Mouse (Mus musculus) MEL (cell line): ENCODE data around the gene Shank3. TPM values are rescaled to one million over a fixed set of nuclear protein-coding genes. Genes with fewer than 3 reads are reported as not detected.

Experiments
- DNase-seq: peaks from one replicate; pipeline ENCODE4 v3.0.0; 2011; ENCODE audit warnings: low read depth, low spot score
- H3K27ac ChIP-seq: 2 replicates; pipeline ENCODE4 v1.5.1; 2012; ENCODE audit warnings: low read depth, mild to moderate bottlenecking, control low read depth, low read length, moderate library complexity; ENCODE audit not compliant: control insufficient read depth
- H3K27me3 ChIP-seq, 2 experiments: fragments of 150-350 bp in 1 of 2; sonication (generic) in 1 of 2; 2 replicates each; pipeline ENCODE4 v1.6.1; 2012; ENCODE audit warnings: low read length in 2 of 2, mild to moderate bottlenecking in 2 of 2, improper control_type of control experiment in 1 of 2, moderate library complexity in 1 of 2; ENCODE audit not compliant: insufficient read depth in 2 of 2, control insufficient read depth in 1 of 2
- H3K36me3 ChIP-seq, 2 experiments: 2 replicates each; pipeline ENCODE4 v1.6.1; 2012 to 2014; ENCODE audit warnings: low read length in 2 of 2, improper control_type of control experiment in 1 of 2, inconsistent platforms in 1 of 2, mild to moderate bottlenecking in 1 of 2; ENCODE audit not compliant: insufficient read depth in 2 of 2, control insufficient read depth in 1 of 2
- H3K4me1 ChIP-seq, 2 experiments: fragments of 150-350 bp in 1 of 2; sonication (generic) in 1 of 2; 2 replicates each; pipeline ENCODE4 v1.6.1; 2012; ENCODE audit warnings: low read length in 2 of 2, improper control_type of control experiment in 1 of 2, mild to moderate bottlenecking in 1 of 2; ENCODE audit not compliant: insufficient read depth in 2 of 2, control insufficient read depth in 1 of 2
- H3K4me3 ChIP-seq, 2 experiments: fragments of 150-350 bp in 1 of 2; sonication (generic) in 1 of 2; 2 replicates each; pipeline ENCODE4 v1.5.1; 2012; ENCODE audit warnings: low read depth in 2 of 2, low read length in 2 of 2, mild to moderate bottlenecking in 2 of 2, moderate library complexity in 2 of 2, control low read depth in 1 of 2, improper control_type of control experiment in 1 of 2; ENCODE audit not compliant: control insufficient read depth in 1 of 2, insufficient read depth in 1 of 2
- H3K79me2 ChIP-seq: 2 replicates; pipeline ENCODE4 v1.6.1; 2012; ENCODE audit warnings: mild to moderate bottlenecking, low read length, moderate library complexity; ENCODE audit not compliant: control insufficient read depth, poor library complexity, insufficient read depth
- H3K9ac ChIP-seq: 2 replicates; pipeline ENCODE4 v1.6.1; 2012; ENCODE audit warnings: low read depth, mild to moderate bottlenecking, control low read depth, low read length, moderate library complexity; ENCODE audit not compliant: control insufficient read depth, poor library complexity, severe bottlenecking
- H3K9me3 ChIP-seq: fragments of 150-350 bp; sonication (generic); replicated peaks from 2 replicates; pipeline ENCODE4 v1.6.1; 2012; ENCODE audit warnings: mild to moderate bottlenecking, low read length, improper control_type of control experiment, moderate library complexity; ENCODE audit not compliant: insufficient read depth
- CHD1 ChIP-seq: IDR thresholded peaks from 2 replicates; pipeline ENCODE4 v1.6.1; 2012; ENCODE audit warnings: low read depth, mild to moderate bottlenecking, inconsistent platforms, low read length, improper control_type of control experiment
- CHD2 ChIP-seq: IDR thresholded peaks from 2 replicates; pipeline ENCODE4 v1.6.1; 2011; ENCODE audit warnings: low read length, improper control_type of control experiment
- EP300 ChIP-seq, 2 experiments: IDR thresholded peaks; 2 replicates each; pipeline ENCODE4 v1.6.1; 2011; ENCODE audit warnings: improper control_type of control experiment in 2 of 2, low read length in 2 of 2, low read depth in 1 of 2, mild to moderate bottlenecking in 1 of 2
- ETS1 ChIP-seq: IDR thresholded peaks from 2 replicates; pipeline ENCODE4 v1.6.1; 2012; ENCODE audit warnings: low read depth, mild to moderate bottlenecking, inconsistent platforms, low read length, improper control_type of control experiment, moderate library complexity
- HCFC1 ChIP-seq: IDR thresholded peaks from 2 replicates; pipeline ENCODE4 v1.6.1; 2012; ENCODE audit warnings: low read depth, mild to moderate bottlenecking, inconsistent platforms, low read length, improper control_type of control experiment, moderate library complexity
- JUND ChIP-seq: IDR thresholded peaks from 2 replicates; pipeline ENCODE4 v1.6.1; 2011; ENCODE audit warnings: low read depth, mild to moderate bottlenecking, improper control_type of control experiment, low read length
- KAT2A ChIP-seq: conservative IDR thresholded peaks from 2 replicates; pipeline ENCODE4 v1.6.1; 2012; ENCODE audit warnings: low read depth, low read length, improper control_type of control experiment, inconsistent platforms
- MAFK ChIP-seq: IDR thresholded peaks from 2 replicates; pipeline ENCODE4 v1.6.1; 2011; ENCODE audit warnings: low read depth, mild to moderate bottlenecking, low read length, improper control_type of control experiment, borderline replicate concordance
- MEF2A ChIP-seq: IDR thresholded peaks from 2 replicates; pipeline ENCODE4 v1.6.1; 2014; ENCODE audit warnings: low read depth, mild to moderate bottlenecking, inconsistent platforms, low read length, improper control_type of control experiment; ENCODE audit not compliant: poor library complexity, insufficient replicate concordance, severe bottlenecking; ENCODE audit errors: extremely low read depth
- MXI1 ChIP-seq: IDR thresholded peaks from 2 replicates; pipeline ENCODE4 v1.6.1; 2011; ENCODE audit warnings: mild to moderate bottlenecking, low read depth, low read length, improper control_type of control experiment
- NELFE ChIP-seq: IDR thresholded peaks from 2 replicates; pipeline ENCODE4 v1.6.1; 2011; ENCODE audit warnings: low read depth, low read length, improper control_type of control experiment
- POLR2AphosphoS2 ChIP-seq: IDR thresholded peaks from 2 replicates; pipeline ENCODE4 v1.6.1; 2011; ENCODE audit warnings: low read length, improper control_type of control experiment
- POLR2AphosphoS5 ChIP-seq: IDR thresholded peaks from 2 replicates; pipeline ENCODE4 v1.6.1; 2012; ENCODE audit warnings: low read depth, borderline replicate concordance, mild to moderate bottlenecking, inconsistent platforms, low read length, moderate library complexity, mixed read lengths
- RAD21 ChIP-seq: IDR thresholded peaks from 2 replicates; pipeline ENCODE4 v1.6.1; 2011; ENCODE audit warnings: mild to moderate bottlenecking, low read depth, low read length, improper control_type of control experiment
- SMC3 ChIP-seq: IDR thresholded peaks from 2 replicates; pipeline ENCODE4 v1.6.1; 2011; ENCODE audit warnings: low read depth, low read length, improper control_type of control experiment
- TAL1 ChIP-seq: IDR thresholded peaks from 2 replicates; pipeline ENCODE4 v1.6.1; 2012; ENCODE audit warnings: mild to moderate bottlenecking, inconsistent platforms, low read length, moderate library complexity, mixed read lengths
- TBP ChIP-seq: IDR thresholded peaks from 2 replicates; pipeline ENCODE4 v1.8.0; 2011; ENCODE audit warnings: low read depth, low read length, improper control_type of control experiment
- TCF12 ChIP-seq: IDR thresholded peaks from 2 replicates; pipeline ENCODE4 v1.6.1; 2014; ENCODE audit warnings: low read depth, mild to moderate bottlenecking, inconsistent platforms, low read length, improper control_type of control experiment, moderate library complexity
- USF1 ChIP-seq: IDR thresholded peaks from 2 replicates; pipeline ENCODE4 v1.6.1; 2014; ENCODE audit warnings: low read depth, mild to moderate bottlenecking, inconsistent platforms, low read length, improper control_type of control experiment, moderate library complexity
- USF2 ChIP-seq, 2 experiments: IDR thresholded peaks; 2 replicates each; pipeline ENCODE4 v1.6.1; 2011 to 2012; ENCODE audit warnings: improper control_type of control experiment in 2 of 2, low read length in 2 of 2, borderline replicate concordance in 1 of 2, inconsistent platforms in 1 of 2, low read depth in 1 of 2, mild to moderate bottlenecking in 1 of 2; ENCODE audit not compliant: insufficient read depth in 1 of 2
- ZC3H11A ChIP-seq: IDR thresholded peaks from 2 replicates; pipeline ENCODE4 v1.6.1; 2012; ENCODE audit warnings: low read depth, mild to moderate bottlenecking, inconsistent platforms, low read length, improper control_type of control experiment
- ZKSCAN1 ChIP-seq: IDR thresholded peaks from 2 replicates; pipeline ENCODE4 v1.6.1; 2012; ENCODE audit warnings: low read depth, mild to moderate bottlenecking, inconsistent platforms, low read length, improper control_type of control experiment, moderate library complexity
- ZMIZ1 ChIP-seq: IDR thresholded peaks from 2 replicates; pipeline ENCODE4 v1.6.1; 2012; ENCODE audit warnings: low read depth, mild to moderate bottlenecking, inconsistent platforms, low read length, improper control_type of control experiment, moderate library complexity
- ZNF384 ChIP-seq: IDR thresholded peaks from 2 replicates; pipeline ENCODE4 v1.6.1; 2012; ENCODE audit warnings: low read depth, mild to moderate bottlenecking, inconsistent platforms, low read length, improper control_type of control experiment
- polyA plus RNA-seq, 2 experiments: library from polyadenylated mRNA; stranded (reverse) in 1 of 2; unstranded in 1 of 2; fragments of >175 nt in 1 of 2; fragments of >200 nt in 1 of 2; gene quantifications; 2 replicates each; pipeline versions ENCODE4 v1.2.1 to v1.2.4; 2012; ENCODE audit warnings: low replicate concordance in 2 of 2, low read depth in 1 of 2; ENCODE audit not compliant: insufficient read length in 2 of 2, insufficient read depth in 1 of 2, missing spikeins in 1 of 2
- total RNA-seq: library from RNA; depleted of rRNA; stranded (reverse); fragments of 300-350 nt; gene quantifications from 2 replicates; pipeline ENCODE4 v1.2.3, GENCODE M21; 2012

The Shank3 gene
- total and polyA plus RNA-seq, 3 experiments = 14.2 to 20.3 TPM; not detected in 1

DNA sequence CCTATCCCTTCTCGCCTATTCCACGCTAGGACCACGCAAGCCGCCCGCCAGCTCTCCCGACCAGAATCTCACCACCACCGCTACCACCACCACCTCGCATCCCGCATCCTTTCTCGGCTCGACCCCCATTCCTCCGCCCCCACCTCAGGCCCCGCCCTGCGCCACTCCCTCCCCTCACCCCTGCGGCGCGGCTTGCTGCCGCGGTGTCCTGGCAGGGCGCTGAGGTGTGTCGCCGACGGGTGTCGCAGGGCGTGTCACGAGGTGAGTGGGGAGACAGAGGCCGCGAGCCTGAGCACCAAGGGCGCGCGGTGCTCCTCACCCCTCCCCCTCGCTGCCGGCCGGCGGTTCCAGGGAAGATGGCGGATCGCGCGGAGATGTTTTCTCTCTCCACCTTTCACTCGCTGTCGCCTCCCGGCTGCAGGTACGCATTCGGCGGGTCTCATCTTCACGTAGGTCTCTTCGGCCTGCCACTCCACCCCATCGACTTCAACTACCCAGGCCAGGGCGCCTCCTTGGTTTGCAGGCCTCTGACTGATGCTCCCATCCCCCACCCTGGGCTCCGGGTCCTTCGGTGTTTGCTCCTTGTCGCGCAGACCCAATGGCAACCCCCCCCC is 45.5 kb upstream of the Shank3 start, which contains the start of gene Mapk8ip2:
Gene Mapk8ip2, plus strand, starts transcription at position 49 of the 614 bp plus-strand sequence.
- no peaks in the 10 kb centered on the region for H3K36me3 ChIP-seq
- no peak within 1 kb of the TSS for H3K9ac ChIP-seq
- H3K9me3 ChIP-seq = no peaks in the 10 kb centered on the region
- no peaks in the 10 kb centered on the region for H3K79me2 ChIP-seq
- no peak for TF ChIP-seq SMC3
- TF ChIP-seq EP300 (IDR thresholded peaks at IDR 0.05; ENCODE audit: low read depth in 1 of 2, low read length in 2 of 2) = no peak
- TF ChIP-seq KAT2A = no peak
- TF ChIP-seq JUND = no peak
- no peak for TF ChIP-seq HCFC1
- no peak for TF ChIP-seq MXI1
- TF ChIP-seq MAFK = no peak
- TF ChIP-seq ETS1 = no peak
- TF ChIP-seq CHD2 = no peak
- no peak for TF ChIP-seq ZMIZ1
- no peak for TF ChIP-seq TAL1
- no peak for TF ChIP-seq TCF12
- TF ChIP-seq CHD1 = no peak
- no peak for TF ChIP-seq TBP
- TF ChIP-seq RAD21 = no peak
- TF ChIP-seq USF2 (IDR thresholded peaks at IDR 0.05; ENCODE audit: borderline replicate concordance in 1 of 2, insufficient read depth in 1 of 2, low read depth in 1 of 2, low read length in 2 of 2) = no peak
- TF ChIP-seq POLR2AphosphoS5 = no peak
- TF ChIP-seq ZNF384 = no peak
- TF ChIP-seq POLR2AphosphoS2 = no peak
- TF ChIP-seq MEF2A = no peak
- TF ChIP-seq, all 39 proteins: peak for 0
- no peak for DNase-seq
- H3K4me1 ChIP-seq = no peaks in the 10 kb centered on the region
- H3K27ac ChIP-seq = no peak within 1 kb of the TSS
- peaks cover 2 to 3% of the 10 kb centered on the region in 2 experiments; a peak in 3 of 4 replicates for H3K27me3 ChIP-seq
- no peak within 1 kb of the TSS for H3K4me3 ChIP-seq

DNA sequence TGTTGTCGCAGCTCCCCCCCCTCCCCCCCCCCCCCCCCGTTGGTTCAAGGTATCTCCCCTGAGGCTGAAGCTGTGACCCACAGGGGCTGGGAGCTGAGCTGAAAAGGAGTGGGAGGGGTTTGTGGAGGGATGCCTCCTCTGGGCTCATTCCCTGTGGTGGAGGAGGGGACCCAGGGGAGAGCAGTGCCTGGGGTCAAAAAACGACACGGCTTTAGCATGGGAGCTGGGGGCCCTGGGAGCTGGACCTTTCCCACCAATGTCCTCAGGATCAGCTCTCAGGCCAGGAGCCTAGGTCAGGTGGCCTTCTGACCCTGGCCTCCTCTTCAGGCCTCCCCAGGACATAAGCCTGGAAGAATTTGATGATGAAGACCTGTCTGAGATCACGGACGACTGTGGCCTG is 44.6 kb upstream of the Shank3 start:
- H3K4me3 ChIP-seq = no peak overlapping the region
- no peak overlapping the region for H3K9ac ChIP-seq
- peaks cover 2% of the 10 kb centered on the region in 2 experiments; a peak in 2 of 4 replicates for H3K27me3 ChIP-seq
- no peaks in the 10 kb centered on the region for H3K4me1 ChIP-seq
- no peaks in the 10 kb centered on the region for H3K9me3 ChIP-seq
- DNase-seq = no peak
- TF ChIP-seq NELFE (no peak), USF1 (no peak), ZKSCAN1 (no peak), ZC3H11A (no peak), ZMIZ1 (no peak)
- no peak overlapping the region for H3K27ac ChIP-seq
- no peaks in the 10 kb centered on the region for H3K36me3 ChIP-seq
- no peaks in the 10 kb centered on the region for H3K79me2 ChIP-seq
